Mouse (Mus musculus) lung, postnatal 0 days (tissue): ENCODE measurements around the gene Babam2.

Source experiments
- CTCF ChIP-seq: IDR thresholded peaks from 2 replicates; pipeline ENCODE4 v1.5.1; 2016; ENCODE audit warnings: antibody characterized with exemption, mild to moderate bottlenecking
- EP300 ChIP-seq: IDR thresholded peaks from 2 replicates; pipeline ENCODE4 v1.6.1; 2016; ENCODE audit warnings: antibody characterized with exemption, mild to moderate bottlenecking, control low read depth

DNA sequence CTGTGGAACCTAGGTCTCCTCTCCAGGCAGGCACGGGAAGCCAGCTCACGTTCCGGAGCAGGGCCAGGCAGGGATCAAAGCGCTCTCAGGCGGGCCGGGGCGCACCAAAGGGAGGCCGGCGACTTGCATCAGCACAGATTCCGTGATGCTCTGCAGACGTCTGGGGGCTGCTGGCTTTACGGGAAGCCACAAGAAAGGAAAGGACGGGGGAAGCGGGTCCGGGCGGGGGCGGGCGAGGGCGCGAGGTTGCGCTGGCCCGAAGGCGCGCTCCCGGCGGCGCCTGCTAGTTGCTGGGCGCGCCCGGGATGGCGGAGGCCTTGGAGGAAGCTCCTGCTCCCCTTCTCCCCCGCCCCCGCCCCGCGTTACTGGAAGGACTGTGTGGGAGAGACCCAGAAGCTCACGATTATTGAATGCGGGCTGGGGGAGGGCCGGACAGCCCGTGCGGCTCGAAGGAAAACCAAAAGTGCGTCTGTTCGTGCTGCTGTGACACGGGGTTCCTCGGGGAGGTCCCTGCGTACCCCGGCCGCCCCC is 435.6 kb downstream of the Babam2 start:
- 0 out of 2 replicates have a peak, but pooled peaks have one; percentile 7 for TF ChIP-seq CTCF
- TF ChIP-seq EP300 = no peak
